Mouse (Mus musculus) myocyte (in vitro differentiated cells): ENCODE measurements around the gene Nfya.

Experiments
- CEBPB ChIP-seq: IDR thresholded peaks from 2 replicates; pipeline ENCODE4 v1.6.1; 2011; ENCODE audit warnings: mild to moderate bottlenecking, moderate library complexity; ENCODE audit not compliant: poor library complexity, insufficient read depth, severe bottlenecking
- E2F4 ChIP-seq: IDR thresholded peaks from one replicate; pipeline ENCODE4 v1.6.1; 2011; ENCODE audit warnings: mild to moderate bottlenecking, control low read depth, moderate library complexity; ENCODE audit not compliant: insufficient read depth
- MAX ChIP-seq: IDR thresholded peaks from one replicate; pipeline ENCODE4 v1.6.1; 2011; ENCODE audit warnings: low read depth, mild to moderate bottlenecking, control low read depth
- MYOD1 ChIP-seq, 3 experiments: IDR thresholded peaks; one replicate each; pipeline ENCODE4 v1.6.1; 2011; ENCODE audit warnings: control low read depth in 2 of 3, low read depth in 2 of 3, mild to moderate bottlenecking in 2 of 3, moderate library complexity in 1 of 3; ENCODE audit not compliant: insufficient read length in 2 of 3, control insufficient read depth in 1 of 3
- MYOG ChIP-seq, 3 experiments: IDR thresholded peaks; one replicate each; pipeline ENCODE4 v1.6.1; 2011; ENCODE audit warnings: control low read depth in 2 of 3, low read depth in 2 of 3, mild to moderate bottlenecking in 2 of 3; ENCODE audit not compliant: insufficient read length in 2 of 3, control insufficient read depth in 1 of 3, insufficient read depth in 1 of 3
- POLR2A ChIP-seq: IDR thresholded peaks from one replicate; pipeline ENCODE4 v1.6.1; 2011; ENCODE audit warnings: low read depth, mild to moderate bottlenecking, control low read depth, moderate library complexity; ENCODE audit not compliant: insufficient read length
- POLR2AphosphoS2 ChIP-seq: IDR thresholded peaks from one replicate; pipeline ENCODE4 v1.6.1; 2011; ENCODE audit warnings: low read depth, control low read depth; ENCODE audit not compliant: insufficient read length
- REST ChIP-seq: IDR thresholded peaks from one replicate; pipeline ENCODE4 v1.6.1; 2011; ENCODE audit warnings: mild to moderate bottlenecking, control low read depth, moderate library complexity; ENCODE audit not compliant: insufficient read depth, insufficient read length
- SRF ChIP-seq: IDR thresholded peaks from one replicate; pipeline ENCODE4 v1.6.1; 2011; ENCODE audit warnings: low read depth; ENCODE audit not compliant: control insufficient read depth, insufficient read length
- TCF12 ChIP-seq: IDR thresholded peaks from one replicate; pipeline ENCODE4 v1.6.1; 2011; ENCODE audit warnings: mild to moderate bottlenecking, control low read depth; ENCODE audit not compliant: poor library complexity, insufficient read depth, severe bottlenecking
- TCF3 ChIP-seq: IDR thresholded peaks from one replicate; pipeline ENCODE4 v1.6.1; 2011; ENCODE audit warnings: low read depth, control low read depth; ENCODE audit not compliant: insufficient read length
- USF1 ChIP-seq: IDR thresholded peaks from one replicate; pipeline ENCODE4 v1.6.1; 2011; ENCODE audit warnings: low read depth, mild to moderate bottlenecking, control low read depth, moderate library complexity

- TF ChIP-seq CEBPB (no peak), MYOD1 (IDR thresholded peaks at IDR 0.05; ENCODE audit: control insufficient read depth in 1 of 3, insufficient read length in 2 of 3, low read depth in 2 of 3) (no peak), MAX (no peak), TCF12 (no peak), USF1 (no peak), POLR2A (no peak), POLR2AphosphoS2 (peak; percentile 21), E2F4 (no peak), TCF3 (no peak), SRF (no peak), MYOG (IDR thresholded peaks at IDR 0.05; ENCODE audit: control insufficient read depth in 1 of 3, insufficient read depth in 1 of 3, insufficient read length in 2 of 3, low read depth in 2 of 3) (no peak), REST (no peak)
These were observed 6.9 kb upstream of the Nfya start for GRCm38 (mm10) chr17:48416425-48417195.
